Mouse (Mus musculus) testis, adult 2 months (tissue): ENCODE measurements around the gene Olfr635. TPM values are rescaled to one million over a fixed set of nuclear protein-coding genes. Genes with fewer than 3 reads are reported as not detected.

ENCODE experiments used
- H3K27ac ChIP-seq: fragments of 200-500 bp; 2 replicates; pipeline ENCODE4 v1.5.1; 2012; ENCODE audit warnings: low read depth, low read length; ENCODE audit not compliant: control insufficient read depth, insufficient read depth
- H3K27me3 ChIP-seq: fragments of 200-500 bp; 2 replicates; pipeline ENCODE4 v1.6.1; 2012; ENCODE audit warnings: mild to moderate bottlenecking, low read length, moderate library complexity; ENCODE audit not compliant: control insufficient read depth, insufficient read depth
- H3K36me3 ChIP-seq: fragments of 200-500 bp; 2 replicates; pipeline ENCODE4 v1.6.1; 2012; ENCODE audit warnings: mild to moderate bottlenecking, low read length; ENCODE audit not compliant: control insufficient read depth, insufficient read depth
- H3K4me1 ChIP-seq: fragments of 200-500 bp; 2 replicates; pipeline ENCODE4 v1.6.1; 2012; ENCODE audit warnings: low read length; ENCODE audit not compliant: control insufficient read depth, insufficient read depth
- H3K4me3 ChIP-seq: fragments of 200-500 bp; 2 replicates; pipeline ENCODE4 v1.5.1; 2012; ENCODE audit warnings: low read depth, mild to moderate bottlenecking, low read length, moderate library complexity, mixed read lengths; ENCODE audit not compliant: control insufficient read depth
- CTCF ChIP-seq: fragments of 200-500 bp; IDR thresholded peaks from 2 replicates; pipeline ENCODE4 v1.5.1; 2012; ENCODE audit warnings: low read depth, mild to moderate bottlenecking, inconsistent platforms, low read length, moderate library complexity; ENCODE audit not compliant: control insufficient read depth, insufficient read depth, insufficient replicate concordance
- POLR2A ChIP-seq: fragments of 200-500 bp; IDR thresholded peaks from 2 replicates; pipeline ENCODE4 v1.6.1; 2012; ENCODE audit warnings: low read depth, mild to moderate bottlenecking, inconsistent platforms, low read length, moderate library complexity; ENCODE audit not compliant: control insufficient read depth
- polyA plus RNA-seq: library from polyadenylated mRNA; depleted of rRNA; stranded (reverse); fragments of >200 nt; gene quantifications from 2 replicates; pipeline ENCODE4 v1.2.3, GENCODE M21; 2012; rRNA removed

Gene Olfr635
- polyA plus RNA-seq, 1 experiment = not detected

GRCm38 (mm10) chr7:103999124-103999523 is 28.2 kb downstream of the Olfr635 start:
- no peaks in the 10 kb centered on the region for H3K36me3 ChIP-seq
- H3K4me1 ChIP-seq = no peaks in the 10 kb centered on the region
- H3K4me3 ChIP-seq = no peak overlapping the region
- H3K27me3 ChIP-seq = no peaks in the 10 kb centered on the region
- TF ChIP-seq POLR2A = no peak
- no peak for TF ChIP-seq CTCF
- no peak overlapping the region for H3K27ac ChIP-seq

GRCm38 (mm10) chr7:104017203-104017602 is 46.3 kb downstream of the Olfr635 start, which contains the start of gene Olfr639:
TSS of gene Olfr639 (minus strand) at chr7:104017303.
- Histone ChIP-seq H3K4me3 (no peak within 1 kb of the TSS), H3K27me3 (no peaks in the 10 kb centered on the region), H3K4me1 (no peaks in the 10 kb centered on the region), H3K27ac (no peak within 1 kb of the TSS), H3K36me3 (no peaks in the 10 kb centered on the region)
- TF ChIP-seq POLR2A = no peak
- no peak for TF ChIP-seq CTCF

- H3K36me3 ChIP-seq = no peaks in the 10 kb centered on the region
- no peaks in the 10 kb centered on the region for H3K27me3 ChIP-seq
- TF ChIP-seq CTCF (no peak), POLR2A (no peak)
- H3K4me1 ChIP-seq = no peaks in the 10 kb centered on the region
- no peak overlapping the region for H3K4me3 ChIP-seq
- H3K27ac ChIP-seq = no peak overlapping the region
Measured at GRCm38 (mm10) chr7:104018953-104019352, 48.0 kb downstream of the Olfr635 start.

- TF ChIP-seq CTCF = no peak
- no peak for TF ChIP-seq POLR2A
- Histone ChIP-seq H3K36me3 (no peaks in the 10 kb centered on the region), H3K27ac (no peak overlapping the region), H3K4me1 (no peaks in the 10 kb centered on the region), H3K4me3 (no peak overlapping the region), H3K27me3 (no peaks in the 10 kb centered on the region)
Measured at GRCm38 (mm10) chr7:104021651-104022050, 50.7 kb downstream of the Olfr635 start.

GRCm38 (mm10) chr7:104025473-104025872 is 54.5 kb downstream of the Olfr635 start, which contains the start of gene Olfr640:
TSS of gene Olfr640 (minus strand) at chr7:104025573.
- no peak for TF ChIP-seq CTCF
- no peak for TF ChIP-seq POLR2A
- Histone ChIP-seq H3K27me3 (no peaks in the 10 kb centered on the region), H3K4me3 (no peak within 1 kb of the TSS), H3K4me1 (no peaks in the 10 kb centered on the region), H3K36me3 (no peaks in the 10 kb centered on the region), H3K27ac (no peak within 1 kb of the TSS)

DNA sequence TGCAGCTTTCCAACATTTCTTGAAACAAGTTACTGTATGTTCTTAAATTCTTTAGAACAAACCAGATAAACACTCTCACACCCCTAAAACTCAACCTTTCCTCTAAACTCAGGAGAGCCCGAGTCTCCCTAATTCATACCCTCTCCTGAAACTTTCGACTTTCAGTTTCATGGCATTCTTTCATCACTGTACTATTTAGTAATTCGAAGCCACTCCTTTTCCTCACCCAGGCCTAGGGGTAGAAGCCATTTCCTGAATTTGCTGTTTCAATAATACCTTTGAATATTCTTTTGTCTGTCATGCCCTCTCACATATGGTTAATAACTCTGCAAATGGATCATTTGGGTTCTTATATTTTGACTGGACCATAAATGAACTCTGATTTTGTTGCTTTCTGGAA is 56.0 kb downstream of the Olfr635 start:
- Histone ChIP-seq H3K4me3 (no peak overlapping the region), H3K36me3 (no peaks in the 10 kb centered on the region), H3K4me1 (no peaks in the 10 kb centered on the region), H3K27me3 (no peaks in the 10 kb centered on the region), H3K27ac (no peak overlapping the region)
- TF ChIP-seq CTCF (no peak), POLR2A (no peak)

GRCm38 (mm10) chr7:104035145-104035544 is 64.2 kb downstream of the Olfr635 start, which contains the start of gene Olfr641:
TSS of gene Olfr641 (plus strand) at chr7:104035445.
- no peak for TF ChIP-seq POLR2A
- no peak for TF ChIP-seq CTCF
- Histone ChIP-seq H3K4me3 (no peak within 1 kb of the TSS), H3K36me3 (no peaks in the 10 kb centered on the region), H3K27ac (no peak within 1 kb of the TSS), H3K4me1 (no peaks in the 10 kb centered on the region), H3K27me3 (no peaks in the 10 kb centered on the region)

Other genes starting within 250 kb of the Olfr635 start
- gene Olfr628, start 240.8 kb upstream of the Olfr635 start, polyA plus RNA-seq = not detected in 2 replicates
- not detected in 2 replicates for gene Olfr629, start 226.2 kb upstream of the Olfr635 start, polyA plus RNA-seq
- gene Olfr630, start 213.8 kb upstream of the Olfr635 start, polyA plus RNA-seq = not detected in 2 replicates
- not detected in 2 replicates for gene Olfr69, start 199.6 kb upstream of the Olfr635 start, polyA plus RNA-seq
- gene Olfr68, start 191.5 kb upstream of the Olfr635 start, polyA plus RNA-seq = not detected in 2 replicates
- not detected in 2 replicates for gene Olfr67, start 179.3 kb upstream of the Olfr635 start, polyA plus RNA-seq
- gene Hbb-bt, start 157.2 kb upstream of the Olfr635 start, polyA plus RNA-seq = 8.1 and 11.1 TPM in 2 replicates
- gene Hbb-bs, start 143.1 kb upstream of the Olfr635 start, polyA plus RNA-seq = 78.9 and 88.8 TPM in 2 replicates
- gene Hbb-bh2, start 130.6 kb upstream of the Olfr635 start, polyA plus RNA-seq = not detected in 2 replicates
- gene Hbb-bh1, start 128.0 kb upstream of the Olfr635 start, polyA plus RNA-seq = not detected in 2 replicates
- 0.19 and 0.26 TPM in 2 replicates for gene Hbb-y, start 117.9 kb upstream of the Olfr635 start, polyA plus RNA-seq
- not detected in 2 replicates for gene Olfr66, start 84.9 kb upstream of the Olfr635 start, polyA plus RNA-seq
- gene Olfr64, start 76.7 kb upstream of the Olfr635 start, polyA plus RNA-seq = not detected in 2 replicates
- gene Olfr65, start 67.7 kb upstream of the Olfr635 start, polyA plus RNA-seq = not detected in 2 replicates
- gene Olfr631, start 42.3 kb upstream of the Olfr635 start, polyA plus RNA-seq = not detected in 2 replicates
- not detected in 2 replicates for gene Olfr632, start 36.8 kb upstream of the Olfr635 start, polyA plus RNA-seq
- gene Olfr633, start 26.7 kb upstream of the Olfr635 start, polyA plus RNA-seq = not detected in 2 replicates
- not detected in 2 replicates for gene Olfr638, start 27.6 kb downstream of the Olfr635 start, polyA plus RNA-seq
- not detected in 2 replicates for gene Olfr639, start 46.2 kb downstream of the Olfr635 start, polyA plus RNA-seq
- 0.07 TPM in 1 of 2 replicates, not detected in the other for gene Olfr640, start 54.4 kb downstream of the Olfr635 start, polyA plus RNA-seq
- gene Olfr641, start 64.3 kb downstream of the Olfr635 start, polyA plus RNA-seq = 0.15 TPM in 1 of 2 replicates, not detected in the other
- gene Olfr642, start 81.5 kb downstream of the Olfr635 start, polyA plus RNA-seq = 0.53 TPM in 1 of 2 replicates, not detected in the other
- 0.80 and 0.89 TPM in 2 replicates for gene 4930516K23Rik, start 90.3 kb downstream of the Olfr635 start, polyA plus RNA-seq
- 0.12 TPM in 1 of 2 replicates, not detected in the other for gene Olfr644, start 100.7 kb downstream of the Olfr635 start, polyA plus RNA-seq
- gene Olfr645, start 114.3 kb downstream of the Olfr635 start, polyA plus RNA-seq = 0.02 TPM in 1 of 2 replicates, not detected in the other
- gene Olfr646, start 133.7 kb downstream of the Olfr635 start, polyA plus RNA-seq = not detected in 2 replicates
- 101 and 104 TPM in 2 replicates for gene Ubqln5, start 158.7 kb downstream of the Olfr635 start, polyA plus RNA-seq
- gene Olfr643, start 166.3 kb downstream of the Olfr635 start, polyA plus RNA-seq = 0.17 and 0.51 TPM in 2 replicates
- 434 and 492 TPM in 2 replicates for gene Ubqln3, start 172.1 kb downstream of the Olfr635 start, polyA plus RNA-seq
- 257 and 316 TPM in 2 replicates for gene Ubqlnl, start 179.4 kb downstream of the Olfr635 start, polyA plus RNA-seq
- not detected in 2 replicates for gene Olfm5, start 193.7 kb downstream of the Olfr635 start, polyA plus RNA-seq
- gene Olfr648, start 212.2 kb downstream of the Olfr635 start, polyA plus RNA-seq = 0.07 and 0.09 TPM in 2 replicates
- gene Olfr649, start 224.8 kb downstream of the Olfr635 start, polyA plus RNA-seq = not detected in 2 replicates
- gene Trim6, start 247.6 kb downstream of the Olfr635 start, polyA plus RNA-seq = 1.9 and 2.4 TPM in 2 replicates